Mouse (Mus musculus): ENCODE data around the gene Nfyb.

Gene Nfyb

GRCm38 (mm10) chr10:82763840-82764631 lies at the start of gene Nfyb:
TSS of gene Nfyb (minus strand) at chr10:82764144.
- DNase-seq, result peak; percentile 97

- DNase-seq, result peak; percentile 68
These were observed 48.0 kb upstream of the Nfyb start for GRCm38 (mm10) chr10:82811855-82812431.

GRCm38 (mm10) chr10:82809352-82809751 lies 45.4 kb upstream of the Nfyb start:
- no peak for DNase-seq

GRCm38 (mm10) chr10:82808891-82809290 lies 44.9 kb upstream of the Nfyb start:
- no peak for DNase-seq

DNA sequence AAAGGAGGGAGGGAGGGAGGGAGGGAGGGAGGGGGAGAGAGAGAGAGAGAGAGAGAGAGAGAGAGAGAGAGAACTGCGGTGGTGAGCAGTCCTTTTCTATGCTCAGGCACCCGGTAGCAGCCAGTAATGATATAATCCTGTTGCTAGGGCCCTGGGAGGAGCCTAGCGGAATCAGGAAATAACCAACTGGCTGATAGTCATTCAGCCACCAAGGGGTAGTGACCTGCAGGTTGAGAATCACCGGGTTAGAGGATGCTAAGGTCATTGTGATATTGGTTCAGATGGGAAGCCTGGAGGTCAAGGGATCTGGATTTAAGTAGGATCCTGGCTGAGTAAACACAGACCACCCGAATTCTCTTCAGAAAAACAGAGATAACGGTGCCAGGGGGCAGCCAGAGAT lies 44.2 kb upstream of the Nfyb start:
- DNase-seq, result no peak

GRCm38 (mm10) chr10:82807238-82807637 lies 43.3 kb upstream of the Nfyb start:
- no peak for DNase-seq

DNA sequence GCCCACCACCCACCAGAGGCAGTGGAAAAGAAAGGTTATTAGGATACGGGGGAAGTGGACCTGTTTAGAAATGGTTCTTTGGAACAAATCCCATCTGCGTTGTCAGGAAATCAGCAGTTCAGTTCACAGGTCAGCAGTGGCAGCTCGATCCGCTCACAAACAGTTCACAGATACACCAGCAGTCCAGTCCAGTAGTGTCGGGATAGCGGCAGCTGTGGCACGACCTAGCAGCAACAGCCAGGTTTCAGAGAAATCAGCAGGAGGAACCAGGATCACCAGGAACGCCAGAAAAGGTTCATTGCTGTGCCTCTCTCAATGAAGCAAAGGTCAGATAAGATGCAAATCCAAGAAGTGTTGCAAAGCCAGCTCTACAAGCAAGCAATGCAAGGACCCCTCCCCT lies 42.5 kb upstream of the Nfyb start:
- DNase-seq, result no peak

- DNase-seq, result no peak
These were observed 41.2 kb upstream of the Nfyb start for GRCm38 (mm10) chr10:82805111-82805510.

DNA sequence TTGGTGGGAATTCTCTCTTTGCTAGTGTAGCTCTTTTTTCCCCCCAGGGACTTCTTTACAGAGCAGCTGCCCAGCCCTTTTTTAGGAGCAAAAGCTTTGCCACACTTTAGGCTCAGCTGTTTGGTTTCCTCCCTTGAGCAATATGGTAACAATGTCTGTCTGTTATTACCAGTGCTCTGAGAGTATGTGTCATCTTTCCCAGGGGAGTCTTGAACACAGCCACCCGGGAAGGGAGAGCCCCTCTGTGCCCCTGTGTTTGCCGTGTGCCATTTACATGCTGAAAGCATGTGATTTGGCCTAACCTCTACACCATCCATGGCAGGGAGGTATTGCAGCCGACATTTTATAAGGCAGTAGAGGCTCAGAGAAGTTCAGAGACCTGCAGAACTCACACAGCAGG lies 40.5 kb upstream of the Nfyb start:
- no peak for DNase-seq

DNA sequence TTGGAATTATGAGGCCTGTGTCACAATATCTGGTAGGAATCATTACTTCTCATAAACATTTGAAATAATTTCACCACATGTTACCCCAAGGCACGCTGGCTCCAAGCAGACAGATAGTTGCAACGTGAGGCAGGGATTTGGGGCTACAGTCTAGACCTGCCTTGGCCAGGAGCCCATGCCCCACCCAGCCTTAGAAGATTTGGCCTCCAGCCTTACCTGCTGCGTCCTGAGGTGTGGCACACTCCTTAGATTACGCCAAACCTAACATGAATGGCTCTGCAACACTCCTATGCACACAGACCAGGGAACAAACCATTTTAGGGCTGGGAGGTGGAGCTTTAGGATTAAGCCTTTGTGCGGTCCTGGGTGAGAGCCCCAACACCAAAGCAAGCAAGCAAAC lies 36.1 kb upstream of the Nfyb start:
- no peak for DNase-seq

DNA sequence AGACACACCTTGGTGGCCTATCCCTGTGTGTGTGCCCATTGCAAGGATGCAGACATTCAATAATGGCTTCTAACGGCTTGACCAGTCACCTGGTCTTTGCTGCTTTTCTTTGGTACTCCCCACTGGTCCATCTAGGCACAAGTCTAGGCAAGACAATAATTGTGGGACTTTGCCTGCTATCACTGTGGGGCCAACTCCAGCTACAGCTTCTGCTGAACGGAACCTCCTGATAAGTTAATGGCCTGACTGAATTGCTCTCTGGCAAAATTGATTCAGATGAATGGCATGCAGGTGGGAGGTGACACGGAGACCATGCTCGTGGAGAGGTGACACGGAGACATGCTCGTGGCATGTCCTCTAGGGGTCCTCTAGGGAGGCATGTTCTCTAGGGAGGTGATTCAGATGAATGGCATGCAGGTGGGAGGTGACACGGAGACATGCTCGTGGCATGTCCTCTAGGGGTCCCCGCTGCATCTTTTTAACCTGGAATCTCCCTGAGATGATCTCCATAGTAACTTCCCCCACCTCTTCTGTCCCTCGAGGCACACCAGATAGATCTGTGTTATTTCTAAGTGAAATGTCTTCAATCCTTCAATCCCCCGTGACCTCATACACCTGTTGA lies 34.5 kb upstream of the Nfyb start:
- DNase-seq, result no peak

GRCm38 (mm10) chr10:82797119-82797491 lies 33.2 kb upstream of the Nfyb start:
- no peak for DNase-seq

DNA sequence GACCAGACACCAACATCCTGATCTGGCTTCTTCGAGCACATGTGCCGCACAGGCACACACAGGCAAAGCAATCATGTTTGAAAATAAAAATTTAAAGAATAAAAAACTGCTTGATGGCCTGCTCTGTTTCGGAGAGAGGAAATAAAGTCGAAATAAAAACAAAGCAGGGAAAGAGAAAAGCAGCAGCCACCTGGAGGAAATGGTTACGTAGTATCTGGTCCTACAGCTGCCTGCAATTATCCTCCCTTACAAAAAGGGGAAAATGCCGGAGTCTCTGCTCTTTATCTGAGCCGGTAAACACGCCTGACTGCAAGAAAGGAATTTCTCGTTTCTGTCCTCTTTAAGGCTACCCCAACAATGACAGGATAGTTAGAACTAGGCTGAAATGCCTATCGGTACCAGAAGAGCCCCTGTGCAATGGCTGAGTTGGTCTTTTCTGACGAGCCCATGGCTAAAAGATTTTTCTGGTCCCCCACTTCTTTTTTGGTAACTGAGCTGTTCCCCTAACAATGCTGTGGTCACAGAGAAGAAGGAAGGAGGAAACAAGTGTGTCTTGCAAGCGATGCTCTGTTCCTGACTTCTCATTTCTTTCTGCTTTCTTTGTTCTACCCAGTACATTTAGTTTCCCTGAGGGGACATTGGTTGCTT lies 32.7 kb upstream of the Nfyb start:
- DNase-seq, result no peak

DNA sequence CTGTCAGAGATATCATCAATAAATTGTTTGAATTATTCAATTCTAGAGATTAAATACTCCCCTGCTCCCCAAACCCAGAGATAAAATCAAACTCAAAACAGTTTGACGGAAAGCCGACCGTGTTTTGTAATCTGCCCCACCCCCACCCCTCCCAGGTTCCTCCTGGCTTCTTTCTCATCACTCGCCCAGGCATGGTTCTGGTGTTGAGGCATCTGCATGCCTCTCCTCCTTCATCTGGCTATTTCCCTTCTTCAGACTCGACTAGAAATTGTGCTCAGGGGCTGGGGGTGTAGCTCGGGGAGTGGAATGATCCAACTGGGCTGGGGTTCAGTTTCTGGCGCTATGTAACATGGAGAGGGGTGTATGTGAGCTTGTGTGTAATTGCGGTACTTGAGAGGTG lies 31.8 kb upstream of the Nfyb start:
- DNase-seq, result no peak

DNA sequence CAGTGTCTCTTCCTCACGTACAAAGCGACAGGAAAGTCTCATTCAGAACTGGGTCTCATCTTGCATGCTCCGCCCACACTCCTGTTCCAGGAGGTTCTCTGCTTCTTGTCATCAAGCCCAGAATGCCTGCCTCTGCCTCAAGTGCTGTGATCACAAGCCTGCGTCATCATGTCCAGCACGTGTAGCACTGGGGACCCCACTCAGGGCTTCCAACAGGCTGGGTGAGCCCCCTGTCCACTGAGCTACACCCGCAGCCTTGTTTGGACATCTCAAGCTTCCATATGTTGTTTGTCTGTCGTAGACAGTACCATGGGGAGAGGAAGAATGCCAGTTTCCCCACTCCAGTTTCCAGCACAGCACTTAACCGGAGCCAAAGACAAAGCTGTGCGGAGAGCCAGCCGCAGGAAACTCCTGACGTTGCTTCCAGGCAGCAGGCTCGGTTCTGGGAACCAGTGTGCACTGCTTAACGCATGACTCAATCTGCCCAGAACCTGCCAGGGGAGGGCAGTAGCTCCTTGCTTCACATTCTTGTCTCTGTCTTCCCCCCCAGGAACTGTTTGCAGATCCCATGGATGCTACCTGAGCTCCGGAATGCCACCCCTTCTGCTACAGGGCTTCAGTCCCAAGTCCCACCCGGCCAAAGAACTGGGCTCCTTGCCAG lies 31.3 kb upstream of the Nfyb start:
- DNase-seq, result peak; percentile 79

DNA sequence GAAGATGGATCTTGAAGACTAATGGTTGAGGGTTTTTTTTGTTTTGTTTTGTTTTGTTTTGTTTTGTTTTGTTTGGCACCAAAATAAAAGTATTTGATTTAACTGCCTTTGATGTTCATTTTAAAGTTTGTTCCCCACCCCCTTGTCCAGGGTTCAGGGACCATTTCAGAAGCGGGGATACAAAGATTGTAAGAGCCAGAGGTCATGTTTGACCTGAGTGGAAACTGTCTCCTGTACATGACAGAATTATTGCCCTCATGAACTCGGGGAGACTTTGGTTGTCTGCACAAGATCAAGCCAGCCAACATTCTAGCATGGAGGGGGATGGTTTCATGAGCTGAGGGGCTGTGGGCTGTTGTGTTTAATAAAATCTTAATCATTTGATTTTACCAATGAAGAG lies 28.4 kb upstream of the Nfyb start:
- no peak for DNase-seq

- no peak for DNase-seq
These were observed 27.8 kb upstream of the Nfyb start for GRCm38 (mm10) chr10:82791713-82792112.

DNA sequence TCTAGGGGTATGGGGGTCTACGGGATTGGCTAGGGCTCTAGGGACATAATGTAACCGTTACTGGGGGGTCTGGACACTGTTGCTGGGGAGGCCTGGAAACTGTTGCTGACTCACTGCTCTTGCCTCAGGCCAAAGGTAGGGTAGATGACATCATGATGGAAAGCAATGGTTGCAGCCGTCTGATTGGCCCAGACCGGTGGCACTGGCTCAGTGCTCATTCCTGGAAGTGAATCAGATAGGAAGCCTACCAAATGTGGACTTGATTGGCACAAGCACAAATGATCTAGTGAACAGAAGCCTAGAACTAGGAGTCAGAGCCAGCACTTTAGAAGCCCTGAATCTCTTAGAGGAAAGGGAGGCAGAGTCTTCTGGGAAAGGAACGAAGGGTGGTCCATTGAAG lies 26.6 kb upstream of the Nfyb start:
- DNase-seq, result no peak

DNA sequence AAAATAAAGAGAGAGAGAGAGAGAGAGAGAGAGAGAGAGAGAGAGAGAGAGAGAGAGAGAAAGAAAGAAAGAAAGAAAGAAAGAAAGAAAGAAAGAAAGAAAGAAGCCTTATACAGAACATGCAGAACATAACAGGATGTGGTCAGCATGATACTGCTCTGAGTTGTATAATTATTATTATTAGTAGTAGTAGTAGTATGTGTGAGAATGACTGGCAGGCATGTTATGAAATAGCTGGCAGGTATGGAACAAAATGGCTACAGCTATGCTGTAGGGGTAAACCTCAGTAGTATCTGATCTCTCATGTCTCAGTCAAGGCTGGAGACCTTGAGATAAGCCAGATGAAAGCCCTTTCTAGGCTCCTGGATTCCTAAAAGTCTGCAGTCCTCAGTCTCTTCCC lies 25.2 kb upstream of the Nfyb start:
- no peak for DNase-seq

DNA sequence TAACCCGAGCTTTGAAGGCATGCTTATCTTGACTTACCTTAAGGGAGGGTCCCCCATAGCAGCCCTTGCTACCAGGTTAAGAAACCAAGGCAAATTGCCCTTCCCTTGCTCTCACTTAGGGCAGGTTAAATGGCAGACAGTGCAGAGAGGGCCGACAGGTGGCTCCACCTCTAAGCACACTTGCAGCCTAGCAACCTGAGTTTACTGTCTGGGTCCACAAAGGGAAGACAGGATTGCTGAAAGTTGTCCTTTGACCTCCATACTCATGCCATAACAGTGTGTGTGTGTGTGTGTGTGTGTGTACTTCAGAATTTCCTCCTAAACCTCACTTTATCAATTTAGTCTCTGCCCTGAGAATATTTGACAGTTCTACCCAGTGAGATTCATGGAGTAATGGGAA lies 18.5 kb upstream of the Nfyb start:
- no peak for DNase-seq

DNA sequence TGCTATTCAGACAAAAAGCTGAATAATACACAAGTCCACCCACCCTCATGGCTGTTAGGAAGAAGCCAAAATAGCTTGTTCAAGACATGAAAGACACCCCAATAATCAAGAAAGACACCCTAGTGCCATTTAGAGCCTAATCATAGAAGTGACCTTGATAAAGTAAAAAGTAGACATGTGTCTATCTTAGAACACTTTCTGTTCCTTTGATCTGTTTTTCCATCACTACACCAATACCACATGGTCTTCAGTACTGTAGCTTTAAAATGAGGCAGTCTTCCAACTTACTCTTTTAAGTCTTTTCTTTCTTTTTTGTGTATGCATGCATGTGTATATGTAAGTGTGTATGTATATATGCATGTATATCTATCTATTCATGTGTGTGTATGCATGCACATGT lies 16.9 kb upstream of the Nfyb start:
- DNase-seq, result no peak

GRCm38 (mm10) chr10:82780322-82780721 lies 16.4 kb upstream of the Nfyb start:
- DNase-seq, result peak; percentile 18

DNA sequence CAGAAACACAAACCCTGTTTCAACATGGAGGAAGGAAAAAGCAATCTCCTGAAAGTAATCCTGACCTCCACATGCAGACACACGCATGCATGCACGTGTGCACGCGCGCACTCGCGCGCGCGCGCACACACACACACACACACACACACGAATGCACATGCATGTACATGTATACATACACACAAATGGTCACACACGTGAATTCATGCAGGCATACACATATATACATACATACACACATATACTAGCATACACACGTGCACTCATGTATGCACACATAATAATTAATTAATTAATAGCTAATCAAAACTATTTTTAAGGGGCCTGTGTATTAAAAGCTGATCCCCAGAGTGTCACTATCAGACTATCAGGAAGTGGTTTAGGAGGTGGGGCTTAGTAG lies 15.9 kb upstream of the Nfyb start:
- DNase-seq, result no peak

Data from lung, postnatal 36 days (tissue).